Mouse (Mus musculus): ENCODE data around the gene Mta3.
A peak's percentile ranks its signal among the peaks of the same experiment; 100 is the strongest.

Gene Mta3

DNA sequence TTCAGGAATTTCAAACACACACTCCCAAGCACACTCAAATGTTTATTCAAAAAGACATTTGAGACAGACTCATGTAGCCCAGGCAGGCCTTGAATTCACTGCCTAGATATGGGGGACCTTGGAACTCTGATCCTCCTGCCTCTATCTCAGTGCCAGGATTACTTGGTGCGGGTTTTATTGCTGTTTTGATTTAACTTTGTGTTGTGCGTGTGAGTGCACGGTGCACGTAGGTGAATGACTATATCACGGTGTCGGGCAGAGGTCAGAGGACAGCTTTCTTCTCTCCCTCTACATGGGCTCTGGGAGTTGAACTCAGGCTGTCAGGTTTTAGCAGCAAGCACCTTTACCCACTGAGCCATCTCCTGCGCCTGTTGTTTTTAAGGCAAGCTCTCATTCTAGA is 61.1 kb downstream of the Mta3 start:
- no peak for DNase-seq

DNA sequence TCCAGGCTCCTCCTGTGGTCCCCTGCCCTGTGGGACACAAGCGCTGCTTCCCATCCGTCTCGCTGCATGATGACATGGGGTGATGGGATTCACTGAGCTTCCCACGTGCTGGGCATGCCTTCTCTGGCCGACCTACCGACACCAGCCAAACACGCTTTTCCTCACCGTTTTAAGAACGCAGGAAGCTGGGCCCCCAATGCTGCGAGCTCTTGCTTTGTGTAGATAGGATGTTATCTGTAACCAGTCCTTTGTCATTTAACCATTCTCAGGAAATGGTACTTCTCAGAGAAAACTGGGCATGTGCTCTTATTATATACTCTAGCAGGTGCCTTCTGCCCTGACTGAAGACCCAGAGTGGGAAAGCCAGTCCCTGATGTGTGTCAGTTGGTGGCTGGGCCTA is 62.3 kb downstream of the Mta3 start:
- DNase-seq, result no peak

DNA sequence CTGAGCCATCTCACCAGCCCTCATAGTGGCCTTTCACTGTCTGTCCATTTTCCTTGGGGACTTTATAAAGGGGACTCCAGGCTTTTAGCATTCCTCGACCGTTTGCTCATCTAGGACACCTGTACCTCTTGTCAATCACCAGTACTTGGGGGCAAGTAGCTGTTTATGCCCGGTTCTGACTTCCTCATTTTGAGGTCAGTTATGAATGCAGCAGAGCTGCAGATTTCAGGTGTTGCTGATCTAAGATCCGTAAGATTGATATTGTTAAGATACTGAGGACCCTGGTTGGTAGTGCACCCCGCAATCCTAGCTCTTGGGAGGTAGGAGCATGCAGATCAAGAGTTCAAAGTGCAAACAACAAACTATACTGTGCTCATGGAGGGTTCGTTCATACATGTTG is 64.4 kb downstream of the Mta3 start:
- DNase-seq, result no peak

DNA sequence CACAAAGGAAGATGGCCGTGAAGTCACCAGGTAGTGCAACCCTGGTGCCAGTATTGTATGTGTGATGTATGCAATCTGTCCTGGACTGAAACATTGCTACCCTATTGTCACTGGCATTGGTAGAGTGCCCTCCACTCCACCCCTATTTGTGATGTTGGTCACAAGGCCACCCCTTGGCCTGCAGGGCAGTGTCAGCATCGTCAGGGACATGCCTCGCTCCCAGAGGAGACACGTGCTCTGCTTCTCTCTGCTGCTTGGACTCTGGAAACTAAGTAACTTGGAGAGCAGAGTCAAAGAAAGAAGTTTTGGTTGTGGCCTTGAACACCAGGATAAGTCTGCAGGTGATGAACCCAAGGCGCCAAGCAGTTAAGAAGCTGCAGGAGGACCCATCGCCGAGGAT is 65.0 kb downstream of the Mta3 start:
- DNase-seq, result no peak

DNA sequence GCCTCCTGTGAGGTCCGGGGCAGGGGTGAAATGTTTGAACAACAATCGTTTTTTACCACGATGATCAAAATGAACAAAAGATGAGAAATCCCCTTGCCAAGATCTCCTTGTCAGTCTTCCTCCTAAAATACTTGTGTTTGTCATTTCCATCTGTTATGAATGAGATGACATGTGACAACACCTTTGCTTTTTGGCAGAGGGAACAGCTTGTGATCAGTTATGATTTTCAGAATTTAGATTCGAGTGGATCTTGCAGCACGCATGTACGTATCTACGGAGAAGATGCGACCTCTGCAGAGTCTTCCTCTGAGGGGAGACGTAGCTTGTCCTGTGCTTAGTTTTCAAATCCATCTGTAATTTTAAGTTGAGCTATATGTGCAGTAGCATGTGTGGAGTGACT is 66.1 kb downstream of the Mta3 start:
- no peak for DNase-seq

DNA sequence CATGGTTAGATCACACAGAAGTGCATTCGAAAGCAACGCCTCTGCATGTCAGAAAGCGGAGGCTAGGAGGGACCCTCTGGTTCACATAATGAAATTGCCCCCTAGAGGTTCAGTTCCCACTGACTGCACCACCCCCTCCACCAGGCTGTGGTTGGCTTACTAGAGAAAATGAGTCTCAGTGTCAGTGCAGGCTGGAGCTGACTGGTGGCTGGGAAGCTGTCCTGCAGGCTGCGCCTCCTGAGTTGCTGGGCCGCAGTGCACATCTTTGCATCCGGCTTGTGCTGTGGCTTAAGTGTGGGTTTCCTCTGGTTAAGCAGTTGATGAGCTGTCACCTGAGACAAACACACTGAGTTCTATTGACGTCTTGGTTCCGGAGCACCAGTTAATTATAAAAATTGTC is 66.7 kb downstream of the Mta3 start:
- DNase-seq, result no peak

DNA sequence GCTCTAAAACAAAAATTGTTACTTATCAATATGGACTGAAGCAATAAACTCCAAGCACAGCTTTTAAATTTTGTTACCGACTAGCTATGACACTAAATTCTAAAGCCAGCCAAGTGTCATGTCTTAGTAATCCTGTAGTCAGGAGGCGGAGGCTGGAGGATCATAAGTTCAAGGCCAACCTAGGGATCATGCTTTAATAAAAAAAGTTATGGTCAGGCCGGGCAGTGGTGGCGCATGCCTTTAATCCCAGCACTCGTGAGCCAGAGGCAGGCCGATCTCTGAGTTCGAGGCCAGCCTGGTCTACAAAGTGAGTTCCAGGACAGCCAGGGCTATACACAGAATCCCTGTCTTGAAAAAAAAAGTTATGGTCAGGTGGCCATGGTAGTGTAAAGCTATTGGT is 71.0 kb downstream of the Mta3 start:
- no peak for DNase-seq

DNA sequence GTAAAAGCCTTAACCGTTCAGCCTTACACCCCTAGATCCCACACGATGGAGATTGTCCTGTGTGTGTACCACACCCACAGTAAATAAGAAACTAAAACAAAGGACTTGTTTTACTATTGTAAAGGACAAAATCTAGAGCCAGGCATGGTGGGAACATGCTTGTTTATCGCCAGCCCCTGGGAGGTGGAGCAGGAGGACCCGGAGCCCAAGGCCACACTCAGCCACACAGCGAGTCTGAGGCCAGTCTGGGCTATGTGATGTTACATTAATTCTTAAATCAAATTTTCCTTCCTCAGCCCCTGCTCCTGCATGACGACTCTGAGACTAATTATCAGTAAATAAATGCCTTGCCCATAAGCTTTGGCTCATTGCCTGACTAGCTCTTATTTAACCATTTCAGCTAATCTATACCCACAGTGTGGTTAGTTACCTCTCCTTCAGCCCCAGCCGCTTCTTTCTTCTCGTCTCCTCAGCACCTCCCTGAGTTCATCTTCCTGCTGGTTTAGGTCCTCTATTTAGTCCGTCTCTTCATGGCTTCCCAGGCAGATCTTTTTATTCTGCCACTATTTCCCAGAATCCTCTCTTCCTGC is 71.6 kb downstream of the Mta3 start:
- DNase-seq, result no peak

DNA sequence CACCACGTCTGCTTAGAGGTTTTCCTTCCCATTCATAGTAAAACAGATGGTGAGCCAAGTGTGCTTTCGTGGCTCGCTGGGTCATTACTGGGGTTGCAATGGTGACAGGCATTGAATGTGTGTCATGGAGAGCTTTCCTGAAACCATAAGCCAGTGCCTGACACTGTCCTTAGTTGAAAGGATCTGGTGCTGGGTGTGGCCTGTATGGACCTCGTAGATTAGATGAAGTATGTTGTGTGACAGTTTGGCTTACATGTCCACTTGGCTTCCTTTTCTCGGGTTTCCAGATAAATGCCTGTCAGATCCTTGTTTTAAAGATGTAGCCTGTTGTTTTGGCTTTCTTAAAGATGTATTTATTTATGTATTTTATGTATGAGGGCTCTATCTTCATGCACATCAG is 74.3 kb downstream of the Mta3 start:
- DNase-seq, result no peak

DNA sequence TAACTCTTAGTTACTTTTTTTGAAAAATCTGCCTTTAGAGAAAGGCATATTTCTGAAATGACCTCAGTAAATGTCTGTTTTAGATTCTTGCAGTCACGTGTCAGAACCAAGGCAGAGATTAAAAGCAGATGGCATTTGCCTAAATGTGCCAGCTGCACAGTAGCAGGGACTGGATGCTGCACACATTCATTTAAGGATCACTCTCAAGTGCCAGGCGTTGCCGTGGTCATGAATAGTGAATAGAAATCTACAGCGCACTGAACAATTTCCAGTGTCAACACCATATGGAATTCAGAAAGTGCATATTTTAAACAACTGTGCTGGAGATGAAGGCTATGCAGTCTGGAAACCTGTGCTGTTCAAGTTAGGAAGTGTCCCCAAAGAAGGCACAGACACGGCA is 76.8 kb downstream of the Mta3 start:
- peak; percentile 79 for DNase-seq

DNA sequence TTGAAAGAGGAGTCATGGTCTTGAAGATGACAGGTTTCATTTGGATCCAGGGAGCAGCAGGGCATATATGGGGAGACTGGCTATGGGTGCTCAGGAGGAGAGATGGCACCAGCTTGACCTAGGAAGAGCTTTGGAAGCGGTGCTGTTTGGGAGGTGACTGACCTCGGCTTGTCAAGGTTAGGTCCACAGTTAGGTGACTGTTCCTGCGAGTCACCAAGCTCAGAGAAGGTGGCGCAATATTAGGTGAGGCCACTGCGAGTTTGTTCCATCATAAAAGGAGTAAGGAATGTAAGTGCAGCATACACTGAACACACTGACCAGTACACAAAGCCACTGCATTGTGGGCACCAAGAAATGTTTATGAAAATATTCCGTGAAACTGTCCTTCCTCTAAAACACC is 80.5 kb downstream of the Mta3 start:
- no peak for DNase-seq

DNA sequence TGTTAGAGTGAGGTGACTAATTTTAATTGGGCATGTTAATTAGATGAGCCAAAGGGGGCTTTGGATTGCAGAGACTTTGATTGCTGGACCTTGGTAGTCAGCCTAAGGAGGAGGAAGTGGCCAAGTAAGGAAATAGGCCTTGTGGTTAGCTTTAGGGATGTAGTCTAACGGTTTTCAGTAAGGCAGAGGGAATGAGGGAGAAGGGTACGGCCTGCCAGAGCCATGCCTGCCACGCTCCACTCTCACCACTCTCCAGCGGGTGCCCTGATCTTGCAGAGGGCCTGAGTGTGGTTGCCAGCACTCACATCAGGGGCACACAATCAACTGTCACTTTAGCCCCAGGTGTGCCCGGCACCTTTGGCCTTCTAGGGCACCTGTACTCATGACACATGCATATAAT is 84.2 kb downstream of the Mta3 start:
- DNase-seq, result no peak

DNA sequence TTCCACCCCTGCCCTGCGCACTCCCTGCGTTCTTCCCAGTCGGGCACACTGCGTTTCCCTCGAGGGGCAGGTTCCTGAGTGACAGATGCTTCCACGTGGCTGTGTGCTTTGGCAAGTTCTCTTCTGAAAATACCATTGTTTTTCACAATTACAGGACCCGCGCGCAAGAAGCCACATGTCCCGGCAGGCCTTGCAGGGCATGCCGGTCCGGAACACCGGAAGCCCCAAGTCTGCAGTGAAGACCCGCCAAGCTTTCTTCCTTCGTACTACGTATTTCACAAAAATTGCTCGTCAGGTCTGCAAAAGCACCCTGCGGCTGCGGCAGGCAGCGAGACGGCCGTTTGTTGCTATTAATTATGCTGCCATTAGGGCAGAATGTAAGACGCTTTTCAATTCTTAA is 86.4 kb downstream of the Mta3 start:
- DNase-seq, result no peak

DNA sequence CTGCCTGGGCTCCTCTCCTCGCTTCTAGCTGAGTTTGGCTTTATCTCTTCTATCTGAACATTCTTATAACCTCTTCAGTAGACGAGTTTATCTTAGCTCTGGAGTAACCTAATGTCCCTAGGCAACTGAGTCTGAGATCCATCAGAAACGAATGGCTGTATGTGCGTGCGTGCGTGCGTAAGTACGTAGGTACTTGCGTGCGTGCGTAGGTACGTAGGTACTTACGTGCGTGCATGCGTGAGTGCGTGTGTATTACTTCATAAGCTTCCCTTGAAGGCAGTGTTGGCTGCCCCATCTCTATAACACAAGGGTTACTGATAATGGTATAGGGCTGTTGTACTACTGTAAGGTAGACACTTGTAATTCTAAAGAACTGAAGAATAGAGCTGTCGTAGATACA is 89.2 kb downstream of the Mta3 start:
- no peak for DNase-seq

DNA sequence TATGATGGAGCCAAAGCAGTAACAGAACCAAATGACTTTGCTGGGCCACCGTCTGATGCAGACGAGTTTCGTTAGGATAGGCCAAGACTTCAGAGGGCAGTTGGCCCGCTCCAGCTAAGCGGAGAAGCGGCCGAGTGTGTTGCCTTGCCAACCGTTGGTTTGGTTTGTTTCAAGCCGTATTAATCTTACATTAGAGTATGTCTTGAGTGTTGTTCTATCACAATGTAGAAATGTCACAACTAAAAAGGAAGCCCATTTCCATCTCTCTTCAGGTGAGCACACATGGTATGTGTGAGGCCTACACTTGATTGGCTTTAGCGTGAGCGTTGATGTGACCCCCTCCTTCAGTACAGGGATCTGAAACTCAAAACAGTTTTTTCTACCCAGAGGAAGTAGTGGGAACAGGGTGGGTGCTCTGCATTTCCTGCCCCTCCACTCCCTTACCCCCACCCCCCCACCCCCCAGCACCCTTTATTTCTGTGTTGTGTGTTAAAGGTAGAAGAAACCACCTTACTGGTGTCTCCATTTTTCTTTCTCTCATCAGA is 93.6 kb downstream of the Mta3 start:
- DNase-seq, result no peak

DNA sequence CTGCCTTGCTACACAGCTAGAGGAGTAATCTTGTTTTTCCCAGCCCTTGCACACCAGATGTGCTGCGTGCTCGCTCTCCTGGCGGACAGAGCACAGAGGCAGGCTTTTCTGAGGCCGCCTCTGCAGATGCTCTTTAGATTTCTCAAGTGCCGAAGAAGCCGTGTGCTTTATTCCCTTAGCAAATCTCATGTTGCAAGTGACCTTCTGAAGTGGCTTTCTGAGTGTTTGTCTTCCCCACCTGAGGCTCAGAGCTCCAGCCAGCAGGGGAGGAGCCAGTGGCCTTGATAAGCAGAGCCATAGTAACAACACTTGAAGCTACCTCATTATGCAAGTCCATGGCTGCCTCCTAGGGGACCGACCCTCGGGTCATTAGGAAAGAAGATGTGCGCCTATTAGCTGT is 98.0 kb downstream of the Mta3 start:
- DNase-seq, result no peak

DNA sequence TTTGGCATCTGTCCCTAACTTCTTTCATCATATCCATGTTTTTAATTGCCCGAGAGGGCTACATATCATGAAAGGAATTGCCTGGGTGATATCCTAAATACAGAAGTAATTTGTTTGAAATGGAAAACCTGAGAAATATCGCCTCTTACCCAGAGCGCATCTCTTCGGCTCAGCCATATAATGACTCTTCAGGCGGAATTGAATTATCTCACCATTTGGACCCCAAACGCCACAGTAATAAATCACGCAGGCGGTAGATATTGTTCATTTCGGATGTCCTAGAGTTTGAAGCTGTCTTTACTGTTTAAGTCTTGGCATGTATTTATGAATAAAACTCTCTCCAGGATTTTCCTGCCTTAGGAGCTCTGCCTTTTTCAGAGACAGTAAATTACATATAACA is 99.1 kb downstream of the Mta3 start:
- DNase-seq, result no peak

DNA sequence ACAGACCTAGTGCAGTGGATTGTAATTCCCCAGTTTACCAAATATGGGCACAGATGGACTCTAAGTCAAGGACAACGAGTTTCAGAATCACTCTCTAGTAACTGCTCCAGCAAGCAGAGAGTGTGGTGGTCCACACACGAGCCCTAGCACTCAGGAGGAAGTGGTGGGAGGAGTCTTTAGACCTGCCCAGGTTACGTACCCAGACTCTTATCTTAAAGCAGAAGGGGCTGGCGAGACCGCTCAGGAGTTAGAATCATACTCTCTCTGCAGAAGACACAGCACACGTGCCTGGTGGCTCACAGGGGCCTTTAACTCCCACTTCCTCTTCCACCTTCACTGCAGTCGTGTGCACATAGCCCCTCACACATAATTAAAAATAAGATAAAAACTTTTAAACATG is 101.4 kb downstream of the Mta3 start:
- no peak for DNase-seq

DNA sequence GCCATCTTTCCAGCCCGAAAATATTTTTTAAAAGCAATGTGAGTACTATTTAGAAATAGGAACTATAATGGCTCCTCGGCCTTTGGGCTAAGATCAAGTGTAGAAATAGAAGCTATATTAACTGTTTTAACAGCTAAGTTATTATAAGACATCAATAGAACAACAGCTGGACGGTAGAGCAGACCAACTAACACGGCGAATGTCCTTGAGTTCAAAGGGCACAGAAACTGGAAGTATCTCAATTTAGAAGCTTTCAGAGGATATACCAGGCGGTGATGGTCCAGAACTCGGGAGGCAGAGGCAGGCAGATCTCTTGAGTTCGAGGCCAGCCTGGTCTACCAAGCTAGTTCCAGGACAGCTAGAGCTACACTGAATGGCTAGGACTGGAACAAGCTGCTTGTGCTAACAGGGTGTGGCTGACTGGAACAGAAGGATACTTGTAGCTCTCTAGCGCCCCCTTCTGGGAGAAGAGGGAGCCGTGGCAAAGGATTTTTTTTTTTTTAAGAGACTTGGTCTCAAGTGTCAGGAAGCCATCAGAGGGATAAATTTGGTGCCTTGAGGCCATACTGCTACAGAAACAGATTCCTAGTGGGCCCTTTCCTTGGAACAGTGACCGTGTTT is 101.9 kb downstream of the Mta3 start:
- DNase-seq, result peak; percentile 68

DNA sequence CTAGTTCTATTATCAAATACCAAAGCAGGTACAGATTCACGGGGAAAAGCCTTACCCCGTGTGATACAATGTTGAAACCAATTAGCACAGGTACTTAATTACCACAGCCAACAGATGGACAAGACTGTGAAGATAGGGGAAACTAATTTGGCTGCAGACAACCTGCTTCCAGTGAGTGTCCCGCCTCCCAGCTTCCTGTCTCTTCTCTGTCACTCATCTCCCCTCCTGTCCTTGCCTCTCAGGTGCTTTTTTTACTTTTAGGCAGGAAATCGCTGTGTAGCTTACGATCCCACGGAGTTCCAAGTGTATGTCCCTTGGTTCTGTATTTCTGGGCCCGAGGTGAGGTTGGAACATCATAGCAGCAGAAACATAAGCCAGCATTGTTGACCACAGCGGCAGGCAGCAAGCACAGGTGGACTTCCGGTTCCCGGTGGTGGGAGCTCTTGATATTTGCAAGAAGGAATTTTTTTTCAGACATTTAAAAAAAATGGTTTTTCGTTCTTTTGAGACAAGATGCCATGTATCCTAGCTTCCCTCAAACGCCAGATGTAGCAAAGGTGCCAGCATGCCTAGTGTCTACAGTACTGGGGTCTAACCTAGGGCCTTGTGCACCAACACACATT is 102.6 kb downstream of the Mta3 start:
- DNase-seq, result no peak

DNA sequence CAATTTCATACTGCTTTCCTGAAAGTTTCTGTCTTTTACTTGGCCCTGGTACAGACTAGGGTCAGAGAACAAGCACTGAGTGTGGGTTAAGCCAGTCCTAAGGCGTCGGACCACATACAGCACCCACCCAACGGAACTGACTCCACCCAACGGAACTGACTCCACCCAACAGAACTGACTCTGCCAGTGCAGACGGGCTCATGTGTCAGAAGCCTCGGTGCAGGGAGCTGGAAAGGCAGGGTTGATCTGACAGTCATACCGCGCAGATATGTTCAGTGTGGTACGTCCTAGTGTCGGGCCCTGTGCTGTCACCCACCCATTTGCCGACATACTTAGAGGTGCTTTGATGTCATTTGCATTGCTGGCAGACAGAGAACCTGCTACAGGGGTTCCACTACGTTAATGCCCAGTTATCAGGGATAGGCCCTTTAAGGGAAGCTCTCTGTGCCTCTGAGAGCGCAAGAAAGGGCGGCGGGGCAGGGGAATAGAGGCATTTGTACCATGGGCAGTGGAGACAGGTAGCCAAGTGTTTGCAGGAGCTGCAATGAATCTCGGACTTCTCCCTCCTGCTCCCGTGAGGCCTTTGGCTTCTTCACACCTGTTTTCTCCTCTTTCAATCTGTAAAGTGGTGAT is 103.3 kb downstream of the Mta3 start:
- no peak for DNase-seq

DNA sequence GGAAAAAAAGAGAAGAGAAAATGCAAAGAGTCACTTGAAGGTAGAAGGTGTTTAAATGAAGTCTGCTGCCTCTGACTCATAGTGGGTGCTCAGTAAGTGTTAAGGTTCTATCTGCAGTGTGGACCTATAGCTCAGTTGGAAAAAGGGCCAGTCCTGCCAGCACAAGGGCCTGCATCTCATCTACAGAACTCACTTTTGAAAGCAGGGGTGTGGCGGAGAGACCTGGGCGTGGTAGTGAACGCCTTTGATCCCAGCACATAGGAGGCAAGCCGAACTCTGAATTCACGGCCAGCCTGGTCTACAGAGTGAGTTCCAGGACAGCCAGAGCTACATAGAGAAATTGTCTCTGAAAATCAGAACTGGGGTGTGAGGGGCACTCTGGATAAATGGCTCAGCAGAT is 104.3 kb downstream of the Mta3 start:
- DNase-seq, result no peak

DNA sequence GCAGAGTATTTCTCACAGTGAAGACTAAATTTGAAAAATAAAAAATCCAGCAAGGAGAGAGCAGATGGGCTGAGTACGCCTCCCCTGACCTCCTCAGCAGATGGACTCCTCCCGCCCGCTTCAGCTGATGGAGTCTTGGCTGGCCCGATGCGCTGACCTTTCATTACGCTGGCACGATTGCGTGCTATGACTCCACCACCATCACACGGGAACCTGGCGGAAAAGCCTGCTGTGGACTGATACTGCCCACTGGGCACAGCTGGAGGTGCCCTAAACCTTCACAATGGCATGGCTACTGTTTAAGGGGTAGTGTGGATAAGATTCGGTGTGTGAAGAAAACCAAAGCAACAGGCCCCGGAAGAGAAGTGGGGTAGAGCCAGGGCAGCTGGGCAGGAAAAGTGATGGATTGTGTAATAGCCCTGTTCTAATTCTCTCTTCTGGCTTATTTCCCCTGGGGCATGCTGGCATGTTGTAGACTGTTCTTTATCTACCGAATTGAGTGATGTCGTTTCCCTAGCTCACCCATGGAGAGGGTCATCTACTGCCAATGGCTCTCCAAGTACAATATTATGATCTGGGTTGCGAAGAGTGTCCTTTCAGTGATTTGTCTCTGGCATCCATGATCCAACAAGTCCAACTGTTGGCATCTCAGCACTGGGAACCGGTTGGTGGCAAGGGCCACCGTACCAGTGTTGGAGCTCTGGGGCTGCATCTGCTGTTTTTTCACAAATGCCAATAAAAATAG is 106.4 kb downstream of the Mta3 start:
- no peak for DNase-seq

Data from right cerebral cortex, adult 18-20 months (tissue).